Mouse (Mus musculus): Measurements from ENCODE around the gene Snx10. TPM values are rescaled to one million over a fixed set of nuclear protein-coding genes. Genes with fewer than 3 reads are reported as not detected.

Gene Snx10
- polyA plus RNA-seq, 1 experiment = 1.1 TPM

DNA sequence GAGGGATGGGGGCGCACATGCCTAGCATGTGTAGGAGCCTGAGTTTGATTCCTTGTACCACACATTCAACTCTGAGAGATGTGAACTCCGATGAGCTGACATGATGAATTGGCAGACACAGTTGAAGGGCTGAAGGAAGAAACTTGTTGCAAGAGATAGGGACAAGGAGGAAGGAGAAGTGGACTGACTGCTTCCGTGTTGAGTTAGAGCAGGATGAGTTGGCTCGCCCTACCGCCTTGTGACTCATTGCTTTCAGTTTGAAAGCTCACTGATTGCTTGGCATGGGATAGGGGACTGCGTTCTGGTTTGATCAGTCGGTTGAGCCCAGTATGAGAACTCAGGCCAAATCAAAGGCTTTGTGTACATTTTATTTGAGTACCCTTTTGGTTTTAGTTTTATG, 34.6 kb downstream of the Snx10 start:
- Histone ChIP-seq H3K79me2 (ENCODE audit: control insufficient read depth, insufficient read depth) (no peaks in the 10 kb centered on the region), H3K27me3 (ENCODE audit: control insufficient read depth, insufficient read depth, insufficient read length) (no peaks in the 10 kb centered on the region), H3ac (ENCODE audit: control insufficient read depth, insufficient read length, low read depth) (no peak overlapping the region), H3K79me3 (ENCODE audit: low read depth) (no peaks in the 10 kb centered on the region), H3K4me3 (ENCODE audit: insufficient read depth, poor library complexity, severe bottlenecking) (no peak overlapping the region), H3K36me3 (ENCODE audit: control insufficient read depth, insufficient read depth) (no peaks in the 10 kb centered on the region)
- no peak for TF ChIP-seq USF1 (IDR thresholded peaks at IDR 0.05; ENCODE audit: low read depth)
- TF ChIP-seq FOSL1 (IDR thresholded peaks at IDR 0.05; ENCODE audit: insufficient read depth, low read length, poor library complexity, severe bottlenecking) = no peak
- no peak for TF ChIP-seq MAX (IDR thresholded peaks at IDR 0.05)
- TF ChIP-seq MYOD1 (IDR thresholded peaks at IDR 0.05; ENCODE audit: control insufficient read depth, insufficient read length, low read depth) = no peak
- no peak for TF ChIP-seq CEBPB (IDR thresholded peaks at IDR 0.05; ENCODE audit: low read depth)
- TF ChIP-seq MYOG (IDR thresholded peaks at IDR 0.05; ENCODE audit: control insufficient read depth, extremely low read depth, insufficient read length) = no peak
- no peak for TF ChIP-seq CTCF (IDR thresholded peaks at IDR 0.05; ENCODE audit: control insufficient read depth, insufficient read depth, insufficient read length)

DNA sequence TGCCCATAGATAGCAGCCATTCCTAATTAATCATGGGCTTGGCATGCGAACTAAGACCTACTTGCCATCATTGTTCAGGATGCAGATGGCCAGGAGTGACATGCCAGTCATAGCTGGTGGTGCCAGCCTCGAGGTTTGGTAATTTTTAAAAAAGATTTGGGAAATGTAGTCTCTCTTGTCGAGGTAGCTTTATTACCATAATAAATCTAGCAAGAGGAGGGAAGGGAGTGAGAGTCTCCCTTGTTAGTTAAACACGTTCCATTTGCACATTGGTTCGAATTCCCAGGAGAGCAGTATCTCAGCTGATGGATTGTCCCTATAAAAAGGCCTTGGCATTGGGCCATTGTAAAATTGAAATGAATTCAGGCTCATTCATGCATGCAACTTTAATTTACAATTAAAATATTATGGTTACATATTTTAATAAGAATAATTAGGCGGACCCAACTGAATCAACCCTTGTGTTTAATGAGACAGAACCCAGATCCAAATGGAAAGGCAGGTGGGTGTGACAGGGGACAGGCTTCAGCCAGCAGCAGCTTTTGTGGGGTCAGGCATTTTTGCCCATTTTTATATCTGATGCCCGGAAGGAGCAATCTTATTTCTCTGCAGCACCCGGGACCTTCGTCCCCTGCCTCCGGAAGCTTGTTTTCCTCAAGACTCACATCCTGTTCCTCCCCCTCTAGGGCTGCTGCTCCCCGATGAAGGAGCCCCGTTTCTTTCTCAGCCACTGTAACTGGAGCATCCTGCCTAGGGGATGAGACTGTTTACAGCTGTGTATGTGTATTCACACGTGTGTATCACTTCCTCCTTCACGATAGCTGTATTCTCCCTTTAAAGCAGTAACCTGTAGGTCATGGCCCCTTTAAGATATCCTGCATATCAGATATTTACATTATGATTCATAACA, 43.3 kb downstream of the Snx10 start:
- TF ChIP-seq MYOD1 (IDR thresholded peaks at IDR 0.05; ENCODE audit: control insufficient read depth, insufficient read length, low read depth) = no peak
- TF ChIP-seq CEBPB (IDR thresholded peaks at IDR 0.05; ENCODE audit: low read depth) = no peak
- TF ChIP-seq FOSL1 (IDR thresholded peaks at IDR 0.05; ENCODE audit: insufficient read depth, low read length, poor library complexity, severe bottlenecking) = no peak
- H3K79me3 ChIP-seq (ENCODE audit: low read depth) = no peaks in the 10 kb centered on the region
- H3K27me3 ChIP-seq (ENCODE audit: control insufficient read depth, insufficient read depth, insufficient read length) = no peaks in the 10 kb centered on the region
- H3K36me3 ChIP-seq (ENCODE audit: control insufficient read depth, insufficient read depth) = no peaks in the 10 kb centered on the region
- no peak overlapping the region for H3ac ChIP-seq (ENCODE audit: control insufficient read depth, insufficient read length, low read depth)
- no peaks in the 10 kb centered on the region for H3K79me2 ChIP-seq (ENCODE audit: control insufficient read depth, insufficient read depth)
- no peak overlapping the region for H3K4me3 ChIP-seq (ENCODE audit: insufficient read depth, poor library complexity, severe bottlenecking)

DNA sequence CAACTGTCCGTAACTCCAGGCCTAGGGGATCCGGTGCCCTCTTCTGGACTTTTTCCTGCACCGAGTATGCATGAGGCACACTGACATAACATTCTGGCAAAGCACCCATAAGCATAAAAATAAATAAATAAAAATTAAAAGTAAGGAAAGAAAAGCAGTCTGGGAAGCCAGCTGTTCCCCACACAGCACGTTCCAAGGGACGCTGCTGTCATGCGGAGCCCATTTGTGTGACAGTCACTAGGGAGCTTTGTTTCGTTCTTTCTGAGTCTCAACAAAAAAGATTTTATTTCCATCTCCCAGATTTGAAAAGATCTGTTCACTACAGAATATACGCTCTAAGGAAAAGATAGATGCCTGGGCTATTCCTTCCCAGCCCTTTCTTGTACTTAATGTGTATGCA, 45.4 kb downstream of the Snx10 start:
- Histone ChIP-seq H3ac (ENCODE audit: control insufficient read depth, insufficient read length, low read depth) (no peak overlapping the region), H3K79me2 (ENCODE audit: control insufficient read depth, insufficient read depth) (no peaks in the 10 kb centered on the region), H3K4me3 (ENCODE audit: insufficient read depth, poor library complexity, severe bottlenecking) (no peak overlapping the region), H3K79me3 (ENCODE audit: low read depth) (no peaks in the 10 kb centered on the region), H3K27me3 (ENCODE audit: control insufficient read depth, insufficient read depth, insufficient read length) (no peaks in the 10 kb centered on the region), H3K36me3 (ENCODE audit: control insufficient read depth, insufficient read depth) (no peaks in the 10 kb centered on the region)
- no peak for TF ChIP-seq MYOG (IDR thresholded peaks at IDR 0.05; ENCODE audit: control insufficient read depth, extremely low read depth, insufficient read length)
- TF ChIP-seq USF1 (IDR thresholded peaks at IDR 0.05; ENCODE audit: low read depth) = no peak
- no peak for TF ChIP-seq CTCF (IDR thresholded peaks at IDR 0.05; ENCODE audit: control insufficient read depth, insufficient read depth, insufficient read length)
- no peak for TF ChIP-seq MAX (IDR thresholded peaks at IDR 0.05)
- TF ChIP-seq CEBPB (IDR thresholded peaks at IDR 0.05; ENCODE audit: low read depth) = no peak
- TF ChIP-seq FOSL1 (IDR thresholded peaks at IDR 0.05; ENCODE audit: insufficient read depth, low read length, poor library complexity, severe bottlenecking) = no peak
- no peak for TF ChIP-seq MYOD1 (IDR thresholded peaks at IDR 0.05; ENCODE audit: control insufficient read depth, insufficient read length, low read depth)

DNA sequence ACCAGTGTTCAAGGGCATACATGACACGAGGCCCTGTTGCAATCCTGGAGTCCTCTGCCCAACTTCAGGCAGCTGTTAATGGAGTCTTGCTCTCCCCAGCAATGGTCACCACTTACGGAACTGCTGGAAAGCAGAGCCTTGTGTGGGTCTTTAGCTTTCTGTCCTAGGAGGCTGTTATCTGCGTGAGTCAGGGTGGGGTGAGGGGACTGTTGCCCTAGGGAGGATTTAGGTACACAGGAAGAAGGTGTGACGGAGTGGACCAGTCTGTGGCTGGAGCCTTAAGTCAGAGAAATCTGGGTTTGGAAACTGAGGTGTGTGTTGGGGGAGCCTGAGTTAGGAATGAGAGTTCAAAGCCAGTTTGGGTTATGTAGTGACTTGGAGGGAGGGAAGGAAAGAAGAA, 49.4 kb downstream of the Snx10 start:
- H3K79me2 ChIP-seq (ENCODE audit: control insufficient read depth, insufficient read depth) = no peaks in the 10 kb centered on the region
- no peaks in the 10 kb centered on the region for H3K27me3 ChIP-seq (ENCODE audit: control insufficient read depth, insufficient read depth, insufficient read length)
- no peak for TF ChIP-seq USF1 (IDR thresholded peaks at IDR 0.05; ENCODE audit: low read depth)
- TF ChIP-seq MYOD1 (IDR thresholded peaks at IDR 0.05; ENCODE audit: control insufficient read depth, insufficient read length, low read depth) = no peak
- TF ChIP-seq CTCF (IDR thresholded peaks at IDR 0.05; ENCODE audit: control insufficient read depth, insufficient read depth, insufficient read length) = no peak
- no peak for TF ChIP-seq MAX (IDR thresholded peaks at IDR 0.05)
- no peak for TF ChIP-seq MYOG (IDR thresholded peaks at IDR 0.05; ENCODE audit: control insufficient read depth, extremely low read depth, insufficient read length)
- TF ChIP-seq FOSL1 (IDR thresholded peaks at IDR 0.05; ENCODE audit: insufficient read depth, low read length, poor library complexity, severe bottlenecking) = no peak
- TF ChIP-seq CEBPB (IDR thresholded peaks at IDR 0.05; ENCODE audit: low read depth) = no peak
- H3ac ChIP-seq (ENCODE audit: control insufficient read depth, insufficient read length, low read depth) = no peak overlapping the region
- H3K79me3 ChIP-seq (ENCODE audit: low read depth) = no peaks in the 10 kb centered on the region
- no peak overlapping the region for H3K4me3 ChIP-seq (ENCODE audit: insufficient read depth, poor library complexity, severe bottlenecking)
- H3K36me3 ChIP-seq (ENCODE audit: control insufficient read depth, insufficient read depth) = no peaks in the 10 kb centered on the region

DNA sequence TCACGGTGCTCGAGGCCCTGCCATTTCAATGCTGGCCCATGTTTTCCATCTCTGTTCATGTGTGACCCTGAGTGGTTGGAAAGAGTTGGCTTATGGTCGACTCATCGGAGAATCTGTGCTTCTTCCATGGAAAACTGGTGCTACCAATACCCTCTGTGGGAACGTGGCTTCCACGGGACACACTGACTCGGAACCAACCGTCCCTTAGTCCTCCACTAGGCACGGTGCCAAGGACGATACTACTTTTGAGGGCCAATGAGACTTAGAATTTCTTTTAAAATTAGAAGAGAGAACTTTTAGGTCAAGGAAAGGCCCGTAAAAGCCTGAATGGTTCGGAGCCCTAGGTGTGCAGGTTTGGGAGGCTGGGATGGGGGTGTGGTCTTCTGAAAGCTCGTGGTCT, 50.4 kb downstream of the Snx10 start:
- H3ac ChIP-seq (ENCODE audit: control insufficient read depth, insufficient read length, low read depth) = no peak overlapping the region
- H3K79me2 ChIP-seq (ENCODE audit: control insufficient read depth, insufficient read depth) = no peaks in the 10 kb centered on the region
- H3K36me3 ChIP-seq (ENCODE audit: control insufficient read depth, insufficient read depth) = no peaks in the 10 kb centered on the region
- no peaks in the 10 kb centered on the region for H3K27me3 ChIP-seq (ENCODE audit: control insufficient read depth, insufficient read depth, insufficient read length)
- H3K79me3 ChIP-seq (ENCODE audit: low read depth) = no peaks in the 10 kb centered on the region
- TF ChIP-seq USF1 (IDR thresholded peaks at IDR 0.05; ENCODE audit: low read depth) (no peak), MAX (IDR thresholded peaks at IDR 0.05) (no peak), CTCF (IDR thresholded peaks at IDR 0.05; ENCODE audit: control insufficient read depth, insufficient read depth, insufficient read length) (no peak), MYOG (IDR thresholded peaks at IDR 0.05; ENCODE audit: control insufficient read depth, extremely low read depth, insufficient read length) (no peak), CEBPB (IDR thresholded peaks at IDR 0.05; ENCODE audit: low read depth) (no peak), FOSL1 (IDR thresholded peaks at IDR 0.05; ENCODE audit: insufficient read depth, low read length, poor library complexity, severe bottlenecking) (no peak)
- H3K4me3 ChIP-seq (ENCODE audit: insufficient read depth, poor library complexity, severe bottlenecking) = no peak overlapping the region
